Mouse (Mus musculus): ENCODE results near the gene Dntt.

DNA sequence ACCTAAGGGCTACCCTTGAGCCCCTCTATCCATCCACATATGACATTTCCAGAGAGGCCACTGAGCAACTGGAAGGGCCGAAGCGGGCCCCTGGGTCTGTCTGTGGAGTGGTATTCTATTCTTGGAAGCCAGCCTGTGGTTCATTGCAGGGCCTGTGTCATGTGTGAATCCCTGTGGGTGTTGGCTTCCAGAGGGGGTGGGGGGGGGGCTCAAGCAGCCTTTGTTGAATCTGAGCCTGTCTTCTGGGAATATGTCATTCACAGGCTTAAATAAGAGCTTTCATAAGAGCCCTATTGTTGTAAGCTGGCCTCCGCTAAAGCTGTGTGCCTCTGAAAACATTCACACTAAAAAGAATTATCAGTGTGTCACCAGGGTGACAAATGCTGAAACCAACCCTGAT lies 52.5 kb downstream of the Dntt start:
- no peak for TF ChIP-seq POLR2A (IDR thresholded peaks at IDR 0.05; ENCODE audit: insufficient read depth, low read length)
- TF ChIP-seq EP300 (IDR thresholded peaks at IDR 0.05; ENCODE audit: insufficient read depth, low read depth, low read length), result no peak
- TF ChIP-seq CTCF (IDR thresholded peaks at IDR 0.05; ENCODE audit: low read depth, low read length), result no peak

Data from ES-Bruce4 (cell line).